Mouse (Mus musculus): ENCODE measurements around the gene 4930563M21Rik. TPM values are rescaled to one million over a fixed set of nuclear protein-coding genes. Genes with fewer than 3 reads are reported as not detected.

The 4930563M21Rik gene
- polyA plus RNA-seq, 1 experiment from 2014 or later: not detected

GRCm38 (mm10) chr9:55916751-55917150, 93.6 kb downstream of the 4930563M21Rik start:
- ATAC-seq (ENCODE audit: insufficient number of reproducible peaks, insufficient read depth, low FRiP score, low read depth): no peak
- no peak overlapping the region for H3K4me3 ChIP-seq (ENCODE audit: low read depth, low read length)
- H3K9ac ChIP-seq (replicated peaks; ENCODE audit: low read depth, low read length): no peak overlapping the region
- H3K27ac ChIP-seq (ENCODE audit: low read length): no peak overlapping the region
- no peaks in the 10 kb centered on the region for H3K27me3 ChIP-seq (ENCODE audit: control insufficient read depth, insufficient read depth, low read length)
- no peak overlapping the region for H3K4me2 ChIP-seq (replicated peaks; ENCODE audit: low read depth, low read length)
- H3K4me1 ChIP-seq (ENCODE audit: control insufficient read depth, insufficient read depth, low read length): no peaks in the 10 kb centered on the region
- no peaks in the 10 kb centered on the region for H3K9me3 ChIP-seq (ENCODE audit: control insufficient read depth, low read depth, low read length)
- no peaks in the 10 kb centered on the region for H3K36me3 ChIP-seq (ENCODE audit: control insufficient read depth, insufficient read depth, low read length)

Other genes starting within 250 kb of the 4930563M21Rik start
- gene Scaper, start 72.4 kb downstream of the 4930563M21Rik start, polyA plus RNA-seq (2014; fragmentation: Nextera tagmentation; extraction: Ambion mirVana): 12.1 and 13.3 TPM in 2 replicates
- gene Rcn2, start 31.3 kb upstream of the 4930563M21Rik start, polyA plus RNA-seq (2014; fragmentation: Nextera tagmentation; extraction: Ambion mirVana): 243 and 247 TPM in 2 replicates
- gene Pstpip1, start 79.4 kb upstream of the 4930563M21Rik start, polyA plus RNA-seq (2014; fragmentation: Nextera tagmentation; extraction: Ambion mirVana): 0.93 and 1.00 TPM in 2 replicates
- gene Tspan3, start 154.9 kb upstream of the 4930563M21Rik start, polyA plus RNA-seq (2014; fragmentation: Nextera tagmentation; extraction: Ambion mirVana): 489 and 499 TPM in 2 replicates

Measured in stomach, embryonic 14.5 days (tissue).